Mouse (Mus musculus) adrenal gland, adult 18-20 months (tissue): ENCODE measurements around the gene Atg9b. TPM values are rescaled to one million over a fixed set of nuclear protein-coding genes. Genes with fewer than 3 reads are reported as not detected.

Experiments used
- DNase-seq, 2 experiments: peaks; one replicate each; pipeline ENCODE4 v3.0.0; 2021 to 2022; ENCODE audit warnings: low spot score in 2 of 2
- long read RNA-seq, 2 experiments: library from polyadenylated mRNA; stranded (forward); transcript quantifications; one replicate each; pipeline ENCODE4 v2.0.0; 2021
- total RNA-seq, 2 experiments: library from RNA; stranded (reverse); gene quantifications; 1 replicate in 1 of 2; 2 replicates in 1 of 2; pipeline ENCODE4 v1.2.3; 2021

Atg9b gene
- total RNA-seq: 1 to 10 TPM; 1.3 to 2.6 TPM
- long read RNA-seq, experiment 1, partial matches to known transcripts: 2 of 7 reads
- long read RNA-seq, experiment 1, other reads (novel, unspliced or antisense): 5 of 7 reads
- long read RNA-seq, experiment 2, partial matches to known transcripts: 2 of 2 reads
- long read RNA-seq, experiment 2, other reads (novel, unspliced or antisense): 0 of 2 reads

- no peak for DNase-seq
Observed at GRCm38 (mm10) chr5:24391864-24392263, at the start of gene Atg9b. Atg9b (minus strand) TSS chr5:24392143.

GRCm38 (mm10) chr5:24441187-24441586 lies 49.2 kb upstream of the Atg9b start:
- no peak for DNase-seq

- no peak for DNase-seq
Observed at GRCm38 (mm10) chr5:24433993-24434392, 42.0 kb upstream of the Atg9b start.

- DNase-seq: no peak
Observed at GRCm38 (mm10) chr5:24428596-24428995, 36.7 kb upstream of the Atg9b start.

- no peak for DNase-seq
Observed at GRCm38 (mm10) chr5:24427981-24428402, 36.0 kb upstream of the Atg9b start.

- DNase-seq: no peak
Observed at GRCm38 (mm10) chr5:24427285-24427633, 35.3 kb upstream of the Atg9b start.

- no peak for DNase-seq
Observed at GRCm38 (mm10) chr5:24426556-24427284, 34.8 kb upstream of the Atg9b start.

GRCm38 (mm10) chr5:24426037-24426432 lies 34.1 kb upstream of the Atg9b start:
- no peak for DNase-seq

- DNase-seq: peak in 1 of 2 experiments; percentile 47
Observed at GRCm38 (mm10) chr5:24425421-24426036, 33.6 kb upstream of the Atg9b start.

GRCm38 (mm10) chr5:24424861-24425411 lies 33.0 kb upstream of the Atg9b start:
- DNase-seq: peak; percentile 75 to 82

GRCm38 (mm10) chr5:24424004-24424781 lies 32.2 kb upstream of the Atg9b start:
- peak in 1 of 2 experiments; percentile 52 for DNase-seq

GRCm38 (mm10) chr5:24423129-24424003 lies 31.4 kb upstream of the Atg9b start, which contains the start of the genes Cdk5 and Slc4a2:
Cdk5 (minus strand) TSS chr5:24423530.
Slc4a2 (plus strand) TSS chr5:24423837.
- peak; percentile 91 for DNase-seq

GRCm38 (mm10) chr5:24420381-24420780 lies 28.4 kb upstream of the Atg9b start:
- no peak for DNase-seq

- DNase-seq: no peak
Observed at GRCm38 (mm10) chr5:24417587-24417986, 25.6 kb upstream of the Atg9b start.

GRCm38 (mm10) chr5:24416222-24416736 lies 24.3 kb upstream of the Atg9b start:
- peak; percentile 46 to 60 for DNase-seq

- no peak for DNase-seq
Observed at GRCm38 (mm10) chr5:24413938-24414337, 22.0 kb upstream of the Atg9b start.

GRCm38 (mm10) chr5:24413042-24413693 lies 21.2 kb upstream of the Atg9b start, which contains the start of gene Asic3:
Asic3 (plus strand) TSS chr5:24413392.
- no peak for DNase-seq

- no peak for DNase-seq
Observed at GRCm38 (mm10) chr5:24412063-24412462, 20.1 kb upstream of the Atg9b start.

GRCm38 (mm10) chr5:24409466-24409865 lies 17.5 kb upstream of the Atg9b start:
- no peak for DNase-seq
